In genomic region chr4:145246173-145247011, GRCm38 (mm10) we compare ENCODE assay signal across 7 mouse cellular contexts. TPM values are rescaled to one million over a fixed set of nuclear protein-coding genes. Genes with fewer than 3 reads are reported as not detected.
DNase-seq lines count a peak whose midpoint lies in the region.

TSS of gene Tnfrsf1b (minus strand) at chr4:145246870.

- no peaks in the 10 kb centered on the region for H3K36me3 ChIP-seq in embryonic facial prominence, embryonic 10.5 days (replicated peaks)
- H3K36me3 ChIP-seq in heart, embryonic 10.5 days: no peaks in the 10 kb centered on the region

- H3K4me1 ChIP-seq in embryonic facial prominence, embryonic 10.5 days: peaks cover 10% of the 10 kb centered on the region; the same call in 1 of the 2 replicates
- H3K4me1 ChIP-seq in heart, embryonic 10.5 days: peaks cover 14% of the 10 kb centered on the region

- no peak within 1 kb of the TSS; the same call in 1 of the 2 replicates for H3K27ac ChIP-seq in embryonic facial prominence, embryonic 10.5 days (replicated peaks)
- peak within 1 kb of the TSS; percentile 48; the same call in 1 of the 2 replicates for H3K27ac ChIP-seq in heart, embryonic 10.5 days

- WGBS in embryonic facial prominence, embryonic 10.5 days: 1% methylated on average over 47 of the region's 47 CpGs
- under 1% methylated on average over 47 of the region's 47 CpGs for WGBS in heart, embryonic 10.5 days

- no peaks in the 10 kb centered on the region for H3K9me3 ChIP-seq in embryonic facial prominence, embryonic 10.5 days
- no peaks in the 10 kb centered on the region for H3K9me3 ChIP-seq in heart, embryonic 10.5 days

- H3K27me3 ChIP-seq in embryonic facial prominence, embryonic 10.5 days (replicated peaks; ENCODE audit: low read depth, poor library complexity, severe bottlenecking): peaks cover 38% of the 10 kb centered on the region
- peaks cover 53% of the 10 kb centered on the region for H3K27me3 ChIP-seq in heart, embryonic 10.5 days (ENCODE audit: insufficient read depth, poor library complexity, severe bottlenecking)

- DNase-seq in WW6 (ENCODE audit: low read depth, low spot score): peak; percentile 47
- peak; percentile 53 for DNase-seq in embryonic facial prominence, embryonic 10.5 days (ENCODE audit: low spot score)
- DNase-seq in heart, embryonic 10.5 days (ENCODE audit: low spot score): peak; percentile 77
- DNase-seq in kidney, adult 9 months: peak; percentile 41
- DNase-seq in lung, postnatal 10 days: peak; percentile 64
- DNase-seq in ovary, postnatal 36 days (ENCODE audit: low spot score): peak; percentile 75
- no peak for DNase-seq in cerebellum, postnatal 4 days (ENCODE audit: low spot score in 2 of 2)

- peak within 1 kb of the TSS; percentile 57 for H3K4me3 ChIP-seq in embryonic facial prominence, embryonic 10.5 days
- H3K4me3 ChIP-seq in heart, embryonic 10.5 days: peak within 1 kb of the TSS; percentile 59

RNA-seq across cellular contexts. Expression of gene Tnfrsf1b, which starts in this region (rescaled TPM):
- polyA plus RNA-seq in embryonic facial prominence, embryonic 10.5 days (2016; fragmentation: Nextera tagmentation; extraction: Ambion mirVana): 1.6 and 1.9 TPM in 2 replicates
- 2.5 and 4.2 TPM in 2 replicates for polyA plus RNA-seq in heart, embryonic 10.5 days (2016; fragmentation: Nextera tagmentation; extraction: Ambion mirVana)

Comparison
In these comparisons a context has a peak if more than half of its experiments do, and no peak if none do; other contexts are left out.
1. DNase-seq: peak in WW6 (single experiment), embryonic facial prominence, embryonic 10.5 days (single experiment), heart, embryonic 10.5 days (single experiment), kidney, adult 9 months (single experiment), lung, postnatal 10 days (single experiment) and ovary, postnatal 36 days (single experiment); none in cerebellum, postnatal 4 days (0 of 2).